13 mouse cellular contexts compared by ENCODE assay signal in the genomic region with DNA sequence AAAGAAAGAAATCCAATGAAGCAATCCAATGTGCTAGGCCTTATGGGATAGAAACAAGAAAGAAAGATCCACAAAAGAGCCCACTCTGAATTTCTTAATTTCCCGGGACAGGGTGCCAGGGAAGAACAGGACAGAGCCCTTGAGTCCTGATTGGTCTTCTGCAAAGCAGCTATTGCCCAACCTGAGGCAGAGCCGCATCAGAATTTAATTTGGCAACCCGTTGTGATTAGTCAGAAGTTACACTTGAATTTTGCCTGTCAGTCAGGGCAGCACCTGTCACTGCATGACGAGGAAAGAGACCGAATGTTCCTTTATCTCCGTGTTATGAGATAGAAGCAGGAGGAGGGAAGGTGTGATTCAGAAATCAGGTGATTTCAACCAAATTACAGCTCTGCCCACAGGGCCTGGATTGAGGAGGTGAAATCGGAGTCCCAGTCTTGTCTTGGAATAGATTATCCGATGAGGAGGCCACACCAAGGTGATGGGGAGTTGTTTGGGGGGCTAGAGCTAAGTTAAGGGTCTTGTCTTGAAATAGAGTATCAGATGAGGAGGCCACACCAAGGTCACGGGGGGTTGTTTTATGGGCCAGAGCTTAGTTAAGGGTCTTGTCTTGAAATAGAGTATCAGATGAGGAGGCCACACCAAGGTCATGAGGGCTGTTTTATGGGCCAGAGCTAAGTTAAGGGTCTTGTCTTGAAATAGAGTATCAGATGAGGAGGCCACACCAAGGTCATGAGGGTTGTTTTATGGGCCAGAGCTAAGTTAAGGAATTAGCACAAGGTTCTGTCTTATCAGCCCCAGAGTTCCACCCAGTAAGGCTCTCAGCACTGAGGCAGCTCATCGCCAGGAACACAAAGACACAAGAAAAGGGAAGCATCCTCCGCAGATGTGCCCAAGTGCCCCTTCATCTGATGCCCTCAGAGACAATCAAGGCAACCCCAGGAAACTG. TPM values are rescaled to one million over a fixed set of nuclear protein-coding genes. Genes with fewer than 3 reads are reported as not detected.
A peak's percentile ranks its signal among the peaks of the same experiment; 100 is the strongest.
DNase-seq lines count a peak whose midpoint lies in the region; ATAC-seq lines count a peak whose summit lies in the region.
"Had no signal": no experiment of that assay in that cellular context is flagged by ENCODE, and none has a peak within 500 bp of the region (broad histone marks: within the 10 kb centered on the region; RNA-seq: fewer than 3 reads in every experiment).

A gene (plus strand): TSS at position 271 of the 949 bp plus-strand sequence.

- no peak for ATAC-seq in limb, embryonic 15.5 days (ENCODE audit: insufficient number of reproducible peaks, low FRiP score, low TSS enrichment, low read depth)
- ATAC-seq in intestine, embryonic 16.5 days: peak; percentile 86
- no peak for ATAC-seq in hindbrain, embryonic 12.5 days (ENCODE audit: low FRiP score)

- H3K27me3 ChIP-seq in limb, embryonic 15.5 days: no peaks in the 10 kb centered on the region
- H3K27me3 ChIP-seq in limb, embryonic 10.5 days (ENCODE audit: low read depth, poor library complexity, severe bottlenecking): no peaks in the 10 kb centered on the region
- H3K27me3 ChIP-seq in intestine, embryonic 16.5 days (replicated peaks; ENCODE audit: control insufficient read depth, insufficient read depth, low read length): no peaks in the 10 kb centered on the region
- no peaks in the 10 kb centered on the region for H3K27me3 ChIP-seq in hindbrain, embryonic 12.5 days
- H3K27me3 ChIP-seq: CH12.LX; hindbrain, embryonic 15.5 days; midbrain, embryonic 12.5 days had no signal

- H3K9me3 ChIP-seq in limb, embryonic 15.5 days: no peaks in the 10 kb centered on the region
- H3K9me3 ChIP-seq in limb, embryonic 10.5 days (replicated peaks): no peaks in the 10 kb centered on the region
- no peaks in the 10 kb centered on the region for H3K9me3 ChIP-seq in intestine, embryonic 16.5 days (ENCODE audit: control insufficient read depth, low read length)
- no peaks in the 10 kb centered on the region for H3K9me3 ChIP-seq in hindbrain, embryonic 12.5 days (replicated peaks)
- H3K9me3 ChIP-seq: hindbrain, embryonic 15.5 days; midbrain, embryonic 12.5 days had no signal

- H3K4me1 ChIP-seq in limb, embryonic 15.5 days: 0 out of 2 replicates have a peak, but pooled peaks cover 2% of the 10 kb centered on the region
- peaks cover 4% of the 10 kb centered on the region; the same call in 1 of the 2 replicates for H3K4me1 ChIP-seq in limb, embryonic 10.5 days
- no peaks in the 10 kb centered on the region; the same call in 1 of the 2 replicates for H3K4me1 ChIP-seq in intestine, embryonic 16.5 days (ENCODE audit: control insufficient read depth, insufficient read depth, low read length)
- no peaks in the 10 kb centered on the region for H3K4me1 ChIP-seq in hindbrain, embryonic 12.5 days
- H3K4me1 ChIP-seq: hindbrain, embryonic 15.5 days; midbrain, embryonic 12.5 days had no signal

- H3K27ac ChIP-seq in limb, embryonic 15.5 days: no peak within 1 kb of the TSS
- no peak within 1 kb of the TSS for H3K27ac ChIP-seq in limb, embryonic 10.5 days
- H3K27ac ChIP-seq in intestine, embryonic 16.5 days (ENCODE audit: low read length): peak within 1 kb of the TSS; percentile 39; the same call in 1 of the 2 replicates
- no peak within 1 kb of the TSS for H3K27ac ChIP-seq in hindbrain, embryonic 12.5 days
- H3K27ac ChIP-seq: hindbrain, embryonic 15.5 days; midbrain, embryonic 12.5 days had no signal

- H3K4me3 ChIP-seq in limb, embryonic 15.5 days: no peak within 1 kb of the TSS
- no peak within 1 kb of the TSS for H3K4me3 ChIP-seq in limb, embryonic 10.5 days
- no peak within 1 kb of the TSS for H3K4me3 ChIP-seq in intestine, embryonic 16.5 days (ENCODE audit: low read length)
- H3K4me3 ChIP-seq in hindbrain, embryonic 12.5 days: no peak within 1 kb of the TSS
- H3K4me3 ChIP-seq: erythroblast, embryonic 14.5 days; hindbrain, embryonic 15.5 days; midbrain, embryonic 12.5 days had no signal

- no peak for DNase-seq in limb, embryonic 10.5 days (ENCODE audit: low spot score)
- peak; percentile 56 for DNase-seq in adrenal gland, postnatal 14 days
- no peak for DNase-seq in gastrocnemius, postnatal 10 days
- no peak for DNase-seq in embryo, embryonic 10 days (ENCODE audit: low spot score)
- no peak for DNase-seq in retina, embryonic 14.5 days (ENCODE audit: low spot score)
- DNase-seq: cerebellum, adult 9-10 months had no signal

- no peak within 1 kb of the TSS for H3K4me2 ChIP-seq in limb, embryonic 15.5 days
- H3K4me2 ChIP-seq in intestine, embryonic 16.5 days (ENCODE audit: low read depth, low read length): no peak within 1 kb of the TSS
- H3K4me2 ChIP-seq in hindbrain, embryonic 12.5 days (replicated peaks): no peak within 1 kb of the TSS
- H3K4me2 ChIP-seq: hindbrain, embryonic 15.5 days; midbrain, embryonic 12.5 days had no signal

- H3K36me3 ChIP-seq in limb, embryonic 15.5 days: no peaks in the 10 kb centered on the region
- no peaks in the 10 kb centered on the region for H3K36me3 ChIP-seq in limb, embryonic 10.5 days
- H3K36me3 ChIP-seq in intestine, embryonic 16.5 days (ENCODE audit: control insufficient read depth, insufficient read depth, low read length): no peaks in the 10 kb centered on the region
- H3K36me3 ChIP-seq in hindbrain, embryonic 12.5 days: no peaks in the 10 kb centered on the region
- H3K36me3 ChIP-seq: hindbrain, embryonic 15.5 days; midbrain, embryonic 12.5 days had no signal

- WGBS in limb, embryonic 15.5 days: 76% methylated on average over 11 of the region's 11 CpGs
- WGBS in limb, embryonic 10.5 days: 84% methylated on average over 11 of the region's 11 CpGs
- 73% methylated on average over 11 of the region's 11 CpGs for WGBS in intestine, embryonic 16.5 days
- WGBS in hindbrain, embryonic 12.5 days: 91% methylated on average over 11 of the region's 11 CpGs

- H3K9ac ChIP-seq in limb, embryonic 15.5 days: no peak within 1 kb of the TSS
- no peak within 1 kb of the TSS for H3K9ac ChIP-seq in intestine, embryonic 16.5 days (ENCODE audit: low read depth, low read length)
- H3K9ac ChIP-seq in hindbrain, embryonic 12.5 days: no peak within 1 kb of the TSS
- H3K9ac ChIP-seq: hindbrain, embryonic 15.5 days; midbrain, embryonic 12.5 days had no signal

RNA-seq across cellular contexts. Expression of the gene that starts here (rescaled TPM):
- polyA plus RNA-seq in limb, embryonic 15.5 days (2015; fragmentation: Nextera tagmentation; extraction: Ambion mirVana): 44.7 and 62.9 TPM in 2 replicates
- polyA plus RNA-seq in limb, embryonic 10.5 days (2016; fragmentation: Nextera tagmentation; extraction: Ambion mirVana): 2.5 and 3.3 TPM in 2 replicates
- 3,758 and 4,029 TPM in 2 replicates for total RNA-seq in adrenal gland, postnatal 14 days (2021)
- total RNA-seq in gastrocnemius, postnatal 10 days (2021): 10 to 100 TPM; 24.6 to 58.4 TPM
- polyA plus RNA-seq in intestine, embryonic 16.5 days (2015; fragmentation: Nextera tagmentation; extraction: Ambion mirVana): 734 and 860 TPM in 2 replicates
- polyA plus RNA-seq in hindbrain, embryonic 12.5 days (2016; fragmentation: Nextera tagmentation; extraction: Ambion mirVana): 0.39 and 0.93 TPM in 2 replicates
- total RNA-seq: CH12.LX had no signal
- polyA plus RNA-seq: erythroblast, embryonic 14.5 days had no signal

Comparison
In these comparisons a context has a peak if more than half of its experiments do, and no peak if none do; other contexts are left out.
1. RNA of the gene that starts here (total RNA-seq): 3,758 to 4,029 TPM in adrenal gland, postnatal 14 days; 24.6 to 58.4 TPM in gastrocnemius, postnatal 10 days; every median in the first group is over 10 times any median in the second.
2. RNA of the gene that starts here (polyA plus RNA-seq): 734 to 860 TPM in intestine, embryonic 16.5 days; 44.7 to 62.9 TPM in limb, embryonic 15.5 days, 2.5 to 3.3 TPM in limb, embryonic 10.5 days and 0.39 to 0.93 TPM in hindbrain, embryonic 12.5 days; every median in the first group is over 10 times any median in the second.